Mouse (Mus musculus): Measurements from ENCODE around the gene 4930404N11Rik. TPM values are rescaled to one million over a fixed set of nuclear protein-coding genes. Genes with fewer than 3 reads are reported as not detected.

4930404N11Rik gene
- total and polyA plus RNA-seq, 2 experiments from 2014 or later: 0.99 TPM; not detected in 1

GRCm38 (mm10) chr10:81325781-81326180, 39.8 kb downstream of the 4930404N11Rik start:
- Histone ChIP-seq H3K4me1 (ENCODE audit: insufficient read depth, low read length) (peaks cover 5% of the 10 kb centered on the region; the same call in 1 of the 2 replicates), H3K27ac (no peak overlapping the region), H3K4me2 (ENCODE audit: low read depth, low read length) (no peak overlapping the region), H3K27me3 (ENCODE audit: insufficient read depth, low read length) (no peaks in the 10 kb centered on the region), H3K9ac (replicated peaks; ENCODE audit: low read length) (no peak overlapping the region), H3K9me3 (ENCODE audit: low read length) (no peaks in the 10 kb centered on the region), H3K4me3 (ENCODE audit: low read length) (no peak overlapping the region), H3K36me3 (ENCODE audit: insufficient read depth, low read length) (peaks cover 48% of the 10 kb centered on the region)
- ATAC-seq (no peak), DNase-seq (ENCODE audit: low spot score) (no peak)
- TF ChIP-seq CTCF (IDR thresholded peaks at IDR 0.05; ENCODE audit: low read depth): no peak
- WGBS: 95% methylated on average over 18 of the region's 18 CpGs

GRCm38 (mm10) chr10:81325176-81325575, 40.4 kb downstream of the 4930404N11Rik start:
- peaks cover 48% of the 10 kb centered on the region for H3K36me3 ChIP-seq (ENCODE audit: insufficient read depth, low read length)

DNA sequence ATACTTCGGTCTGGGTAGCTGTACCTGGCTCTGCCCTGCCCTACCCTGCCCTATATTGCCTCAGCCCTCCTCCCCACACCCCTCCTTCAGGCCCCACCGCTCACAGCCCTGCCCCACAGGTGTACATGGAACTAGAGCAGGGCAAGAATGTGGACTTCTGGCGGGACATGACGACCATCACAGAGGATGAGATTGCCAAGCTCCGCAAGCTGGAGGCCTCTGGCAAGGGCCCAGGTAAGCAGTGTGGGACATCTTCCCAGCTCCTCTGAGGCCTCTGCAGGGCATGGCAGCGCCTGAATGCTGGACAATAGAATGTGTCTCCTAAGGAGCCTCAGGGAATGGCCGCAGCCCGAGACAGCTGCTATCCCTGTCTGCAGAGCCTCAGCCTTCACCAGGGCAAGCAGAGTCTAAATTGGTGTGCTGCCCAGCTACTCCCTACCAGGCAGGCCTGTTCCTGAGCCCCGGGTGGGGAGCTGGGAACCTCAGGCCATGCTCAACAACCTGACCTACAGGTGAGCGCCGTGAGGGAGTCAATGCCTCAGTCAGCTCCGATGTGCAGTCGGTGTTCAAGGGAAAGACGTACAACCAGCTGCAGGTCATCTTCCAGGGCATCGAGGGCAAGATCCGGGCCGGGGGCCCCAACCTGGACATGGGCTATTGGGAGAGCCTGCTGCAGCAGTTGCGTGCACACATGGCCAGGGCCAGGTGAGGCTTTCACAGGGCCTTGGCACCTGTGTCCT, 41.7 kb downstream of the 4930404N11Rik start:
- H3K4me1 ChIP-seq (ENCODE audit: insufficient read depth, low read length): peaks cover 11% of the 10 kb centered on the region; the same call in 1 of the 2 replicates
- peaks cover 48% of the 10 kb centered on the region for H3K36me3 ChIP-seq (ENCODE audit: insufficient read depth, low read length)
- TF ChIP-seq CTCF (IDR thresholded peaks at IDR 0.05; ENCODE audit: low read depth): no peak
- H3K4me3 ChIP-seq (ENCODE audit: low read length): no peak overlapping the region
- H3K9ac ChIP-seq (replicated peaks; ENCODE audit: low read length): no peak overlapping the region
- 92% methylated on average over 18 of the region's 18 CpGs for WGBS
- H3K4me2 ChIP-seq (ENCODE audit: low read depth, low read length): no peak overlapping the region
- H3K27ac ChIP-seq: no peak overlapping the region
- H3K9me3 ChIP-seq (ENCODE audit: low read length): no peaks in the 10 kb centered on the region
- DNase-seq (ENCODE audit: low spot score) (no peak), ATAC-seq (no peak)
- no peaks in the 10 kb centered on the region for H3K27me3 ChIP-seq (ENCODE audit: insufficient read depth, low read length)

More at GRCm38 (mm10) chr10:81325176-81325575, 40.4 kb downstream of the 4930404N11Rik start:
- Histone ChIP-seq H3K9ac (replicated peaks; ENCODE audit: low read length) (no peak overlapping the region), H3K27ac (no peak overlapping the region), H3K9me3 (ENCODE audit: low read length) (no peaks in the 10 kb centered on the region), H3K4me2 (ENCODE audit: low read depth, low read length) (no peak overlapping the region), H3K27me3 (ENCODE audit: insufficient read depth, low read length) (no peaks in the 10 kb centered on the region), H3K4me1 (ENCODE audit: insufficient read depth, low read length) (peaks cover 5% of the 10 kb centered on the region; the same call in 1 of the 2 replicates), H3K4me3 (ENCODE audit: low read length) (no peak overlapping the region)
- ATAC-seq: no peak
- no peak for DNase-seq (ENCODE audit: low spot score)
- WGBS: 93% methylated on average over 21 of the region's 21 CpGs
- TF ChIP-seq CTCF (IDR thresholded peaks at IDR 0.05; ENCODE audit: low read depth): no peak

DNA sequence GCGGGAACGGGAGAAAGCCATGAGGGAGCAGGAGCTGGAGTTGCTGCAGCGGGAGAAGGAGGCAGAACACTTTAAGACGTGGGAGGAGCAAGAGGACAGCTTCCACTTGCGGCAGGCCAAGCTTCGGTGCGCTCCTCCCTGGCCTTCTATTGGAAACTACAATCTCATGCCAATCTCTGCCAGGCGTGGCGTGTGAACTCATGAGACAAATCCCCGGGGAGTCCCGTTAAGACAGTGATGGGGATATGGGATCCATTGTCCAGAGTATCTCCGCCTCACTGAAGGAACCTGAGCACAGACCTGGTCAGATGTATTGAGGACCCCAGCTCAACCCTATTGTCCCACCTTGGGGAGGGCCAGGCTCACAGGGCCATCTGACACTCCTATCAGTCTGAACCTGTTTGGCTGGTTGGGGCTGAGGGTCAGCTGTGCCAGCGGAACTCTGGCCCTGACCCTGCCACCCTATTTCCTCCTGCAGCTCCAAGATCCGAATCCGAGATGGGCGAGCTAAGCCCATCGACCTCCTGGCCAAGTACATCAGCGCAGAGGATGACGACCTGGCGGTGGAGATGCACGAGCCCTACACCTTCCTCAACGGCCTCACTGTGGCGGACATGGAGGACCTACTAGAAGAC, 42.4 kb downstream of the 4930404N11Rik start:
- Histone ChIP-seq H3K27ac (no peak overlapping the region), H3K9ac (replicated peaks; ENCODE audit: low read length) (no peak overlapping the region), H3K4me1 (ENCODE audit: insufficient read depth, low read length) (peaks cover 11% of the 10 kb centered on the region; the same call in 1 of the 2 replicates), H3K4me3 (ENCODE audit: low read length) (no peak overlapping the region), H3K27me3 (ENCODE audit: insufficient read depth, low read length) (no peaks in the 10 kb centered on the region), H3K9me3 (ENCODE audit: low read length) (no peaks in the 10 kb centered on the region), H3K4me2 (ENCODE audit: low read depth, low read length) (no peak overlapping the region), H3K36me3 (ENCODE audit: insufficient read depth, low read length) (peaks cover 53% of the 10 kb centered on the region)
- WGBS: 93% methylated on average over 23 of the region's 23 CpGs
- no peak for ATAC-seq
- TF ChIP-seq CTCF (IDR thresholded peaks at IDR 0.05; ENCODE audit: low read depth): no peak
- DNase-seq (ENCODE audit: low spot score): no peak

DNA sequence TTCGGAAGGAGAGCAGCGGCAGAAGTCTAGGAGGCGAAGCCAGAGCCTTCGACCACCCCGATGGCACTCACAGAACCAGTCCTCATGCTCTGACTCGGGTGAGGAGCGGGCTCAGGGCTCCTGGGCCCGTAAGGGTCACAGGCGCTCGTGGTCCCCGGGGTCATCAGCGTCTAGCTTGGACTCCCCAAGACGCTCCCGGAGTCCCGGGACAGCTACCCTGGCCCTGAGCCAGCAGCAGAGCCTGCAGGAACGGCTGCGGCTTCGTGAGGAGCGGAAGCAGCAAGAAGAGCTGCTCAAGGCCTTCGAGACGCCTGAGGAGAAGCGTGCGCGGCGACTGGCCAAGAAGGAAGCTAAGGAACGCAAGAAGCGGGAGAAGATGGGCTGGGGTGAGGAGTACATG, 43.2 kb downstream of the 4930404N11Rik start:
- peaks cover 57% of the 10 kb centered on the region for H3K36me3 ChIP-seq (ENCODE audit: insufficient read depth, low read length)
- no peaks in the 10 kb centered on the region for H3K27me3 ChIP-seq (ENCODE audit: insufficient read depth, low read length)
- ATAC-seq: no peak
- H3K9ac ChIP-seq (replicated peaks; ENCODE audit: low read length): no peak overlapping the region
- DNase-seq (ENCODE audit: low spot score): no peak
- H3K4me2 ChIP-seq (ENCODE audit: low read depth, low read length): no peak overlapping the region; the same call in 1 of the 2 replicates
- TF ChIP-seq CTCF (IDR thresholded peaks at IDR 0.05; ENCODE audit: low read depth): no peak
- H3K4me3 ChIP-seq (ENCODE audit: low read length): no peak overlapping the region
- peaks cover 11% of the 10 kb centered on the region; the same call in 1 of the 2 replicates for H3K4me1 ChIP-seq (ENCODE audit: insufficient read depth, low read length)
- H3K27ac ChIP-seq: no peak overlapping the region
- no peaks in the 10 kb centered on the region for H3K9me3 ChIP-seq (ENCODE audit: low read length)
- WGBS: 92% methylated on average over 27 of the region's 27 CpGs

- Histone ChIP-seq H3K9me3 (ENCODE audit: low read length) (no peaks in the 10 kb centered on the region), H3K4me1 (ENCODE audit: insufficient read depth, low read length) (peaks cover 11% of the 10 kb centered on the region; the same call in 1 of the 2 replicates), H3K27me3 (ENCODE audit: insufficient read depth, low read length) (no peaks in the 10 kb centered on the region), H3K9ac (replicated peaks; ENCODE audit: low read length) (peak overlapping the region; percentile 86), H3K27ac (peak overlapping the region; percentile 93), H3K4me3 (ENCODE audit: low read length) (peak overlapping the region; percentile 97), H3K36me3 (ENCODE audit: insufficient read depth, low read length) (peaks cover 49% of the 10 kb centered on the region), H3K4me2 (ENCODE audit: low read depth, low read length) (peak overlapping the region; percentile 85)
- ATAC-seq (no peak), DNase-seq (ENCODE audit: low spot score) (no peak)
- WGBS: 3% methylated on average over 19 of the region's 20 CpGs
- no peak for TF ChIP-seq CTCF (IDR thresholded peaks at IDR 0.05; ENCODE audit: low read depth)
These were observed 44.2 kb downstream of the 4930404N11Rik start for GRCm38 (mm10) chr10:81321436-81321835.

All from hindbrain, postnatal 0 days (tissue).